Mouse (Mus musculus) cerebellum, adult 18-20 months (tissue): ENCODE measurements at regions not wholly inside any gene's neighbourhood (a gene's known extent, or its start where the extent isn't known, plus 50 kb on each side); places are given as distances from the start of the nearest gene placed in this dataset.

Source experiments
- DNase-seq, 2 experiments: peaks; one replicate each; pipeline ENCODE4 v3.0.0; 2021

- no peak for DNase-seq
These were observed 71.4 kb upstream of the Krr1 start for GRCm38 (mm10) chr10:111900723-111901716.

- DNase-seq = no peak
These were observed 68.5 kb upstream of the Krr1 start for GRCm38 (mm10) chr10:111903956-111904355.

- peak; percentile 89 to 92 for DNase-seq
These were observed 64.6 kb upstream of the Krr1 start for GRCm38 (mm10) chr10:111907836-111908235.

- peak; percentile 73 to 78 for DNase-seq
These were observed 59.9 kb upstream of the Krr1 start for GRCm38 (mm10) chr10:111912561-111912960.

DNA sequence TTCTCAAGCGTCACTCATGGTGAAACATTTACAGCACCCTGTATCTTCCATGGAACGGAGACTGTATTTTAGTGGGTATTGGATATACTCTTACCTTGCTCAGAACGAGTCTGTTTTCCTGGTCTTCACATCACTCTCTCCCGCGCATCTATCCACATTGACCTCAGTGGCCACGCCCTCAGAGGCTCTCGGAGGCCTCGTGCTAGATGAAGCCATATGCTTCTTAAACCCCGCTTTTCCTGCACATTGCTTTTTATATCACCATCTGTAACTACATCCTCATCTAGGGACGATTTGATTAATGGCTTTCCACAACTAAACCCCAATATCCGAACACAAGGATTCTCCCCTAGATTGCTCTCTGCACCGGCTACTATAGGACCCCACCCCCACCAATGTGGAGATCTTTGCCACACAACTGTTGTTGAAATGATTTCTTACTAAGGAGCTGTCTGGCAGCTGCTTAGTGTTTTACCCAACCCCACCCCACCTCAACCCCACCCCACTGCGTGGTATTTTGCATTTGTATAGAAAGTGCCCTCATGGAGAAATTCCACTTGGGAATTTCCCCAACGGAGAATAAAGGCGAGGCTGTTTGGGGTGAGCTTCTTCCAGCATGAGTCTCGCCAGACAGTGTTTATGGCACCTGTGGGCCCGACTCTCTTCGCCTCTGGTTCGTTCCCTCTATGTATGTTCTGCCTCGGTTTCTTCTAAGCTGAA lies 59.2 kb upstream of the Krr1 start:
- DNase-seq = no peak

- DNase-seq = no peak
These were observed 58.2 kb upstream of the Krr1 start for GRCm38 (mm10) chr10:111914231-111914630.

- DNase-seq = no peak
These were observed 54.4 kb upstream of the Krr1 start for GRCm38 (mm10) chr10:111918071-111918507.

- no peak for DNase-seq
These were observed 53.0 kb upstream of the Krr1 start for GRCm38 (mm10) chr10:111919475-111919874.

DNA sequence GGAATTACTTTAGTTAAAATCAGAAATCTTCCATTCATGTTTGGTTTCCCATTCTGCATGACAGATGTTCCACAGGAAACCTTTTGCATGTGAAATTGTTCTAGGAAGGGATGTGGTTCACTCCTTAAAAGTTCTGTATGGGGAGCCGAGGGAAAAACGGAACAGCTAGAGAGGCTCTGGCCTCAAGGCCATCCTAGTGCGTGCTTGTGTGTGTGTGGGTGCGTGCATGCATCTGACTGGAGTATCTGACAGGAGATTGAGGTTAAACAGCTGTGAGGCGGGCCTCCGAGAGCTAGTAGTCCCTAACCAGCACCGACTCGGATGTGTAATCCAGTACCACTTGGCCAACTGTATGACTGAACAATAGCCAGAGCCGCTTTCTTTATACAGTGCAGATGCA lies 51.0 kb upstream of the Krr1 start:
- DNase-seq = no peak
